Mouse (Mus musculus): Measurements from ENCODE around the gene Sprtn. TPM values are rescaled to one million over a fixed set of nuclear protein-coding genes. Genes with fewer than 3 reads are reported as not detected.

Gene Sprtn
- total and polyA plus RNA-seq, 3 experiments: 16.0 to 26.5 (median 23.0) TPM

GRCm38 (mm10) chr8:124932435-124932834, 34.7 kb downstream of the Sprtn start:
- in situ Hi-C loops (cut with MboI; ENCODE audit: low pct_ligation_motif_present, low pct_unique_long_range_greater_than_20kb, low sequenced_read_pairs) (no loop called here), dilution Hi-C loops (cut with MboI; ENCODE audit: extremely low pct_ligation_motif_present, extremely low pct_unique_long_range_greater_than_20kb, low sequenced_read_pairs) (no loop called here)
- Histone ChIP-seq H3K4me3 (replicated peaks in 1 of 3; ENCODE audit: low read depth in 2 of 3, low read length in 2 of 3, poor library complexity in 1 of 3) (no peak overlapping the region), H3K27ac (ENCODE audit: insufficient read depth, low read depth) (no peak overlapping the region), H3K4me1 (ENCODE audit: control insufficient read depth in 1 of 2, insufficient read depth in 2 of 2) (peaks cover 16 to 40% of the 10 kb centered on the region in 2 experiments), H3K79me2 (replicated peaks; ENCODE audit: control insufficient read depth, extremely low read depth, insufficient read depth, poor library complexity, severe bottlenecking) (peaks cover 4% of the 10 kb centered on the region; the same call in 1 of the 2 replicates), H3K9ac (ENCODE audit: insufficient read depth, low read depth) (no peak overlapping the region), H3K9me3 (replicated peaks; ENCODE audit: low read length) (peaks cover 2% of the 10 kb centered on the region), H3K4me2 (ENCODE audit: insufficient read depth, low read depth, poor library complexity, severe bottlenecking) (no peak overlapping the region), H3K36me3 (replicated peaks in 1 of 2; ENCODE audit: control insufficient read depth in 1 of 2, insufficient read depth in 1 of 2, low read length in 1 of 2) (peaks cover 0 to 38% of the 10 kb centered on the region in 2 experiments), H3K27me3 (replicated peaks) (no peaks in the 10 kb centered on the region)
- no peak for DNase-seq (ENCODE audit: extremely low read depth)
- TF ChIP-seq MXI1 (IDR thresholded peaks at IDR 0.05; ENCODE audit: low read depth, low read length): no peak
- TF ChIP-seq BHLHE40 (IDR thresholded peaks at IDR 0.05; ENCODE audit: low read depth, low read length): 0 out of 2 replicates have a peak, but pooled peaks have one; percentile 21

- dilution Hi-C loops (cut with MboI; ENCODE audit: extremely low pct_ligation_motif_present, extremely low pct_unique_long_range_greater_than_20kb, low sequenced_read_pairs) (no loop called here), in situ Hi-C loops (cut with MboI; ENCODE audit: low pct_ligation_motif_present, low pct_unique_long_range_greater_than_20kb, low sequenced_read_pairs) (no loop called here)
- Histone ChIP-seq H3K36me3 (replicated peaks in 1 of 2; ENCODE audit: control insufficient read depth in 1 of 2, insufficient read depth in 1 of 2, low read length in 1 of 2) (peaks cover 0 to 51% of the 10 kb centered on the region in 2 experiments), H3K9me3 (replicated peaks; ENCODE audit: low read length) (peaks cover 2% of the 10 kb centered on the region), H3K4me3 (replicated peaks in 1 of 3; ENCODE audit: low read depth in 2 of 3, low read length in 2 of 3, poor library complexity in 1 of 3) (no peak overlapping the region), H3K27me3 (replicated peaks) (no peaks in the 10 kb centered on the region), H3K9ac (ENCODE audit: insufficient read depth, low read depth) (no peak overlapping the region), H3K4me1 (ENCODE audit: control insufficient read depth in 1 of 2, insufficient read depth in 2 of 2) (peaks cover 2 to 16% of the 10 kb centered on the region in 2 experiments), H3K79me2 (replicated peaks; ENCODE audit: control insufficient read depth, extremely low read depth, insufficient read depth, poor library complexity, severe bottlenecking) (peaks cover 4% of the 10 kb centered on the region; the same call in 1 of the 2 replicates), H3K4me2 (ENCODE audit: insufficient read depth, low read depth, poor library complexity, severe bottlenecking) (no peak overlapping the region), H3K27ac (ENCODE audit: insufficient read depth, low read depth) (no peak overlapping the region)
- TF ChIP-seq SIN3A (IDR thresholded peaks at IDR 0.05; ENCODE audit: low read length) (no peak), JUND (conservative IDR thresholded peaks at IDR 0.05; ENCODE audit: low read depth, low read length) (no peak), RCOR1 (conservative IDR thresholded peaks at IDR 0.05; ENCODE audit: low read depth, low read length) (no peak), MEF2A (IDR thresholded peaks at IDR 0.05; ENCODE audit: borderline replicate concordance, low read depth, low read length) (no peak), EP300 (IDR thresholded peaks at IDR 0.05; ENCODE audit: low read length) (no peak), CHD2 (IDR thresholded peaks at IDR 0.05; ENCODE audit: low read length) (no peak), BHLHE40 (IDR thresholded peaks at IDR 0.05; ENCODE audit: low read depth, low read length) (no peak), MAX (IDR thresholded peaks at IDR 0.05; ENCODE audit: low read length) (no peak), POLR2AphosphoS2 (IDR thresholded peaks at IDR 0.05; ENCODE audit: low read depth, low read length) (no peak)
- no peak for DNase-seq (ENCODE audit: extremely low read depth)
Measured at GRCm38 (mm10) chr8:124935116-124935515, 37.4 kb downstream of the Sprtn start.

- no peak for TF ChIP-seq RCOR1 (conservative IDR thresholded peaks at IDR 0.05; ENCODE audit: low read depth, low read length)
- TF ChIP-seq MYC (IDR thresholded peaks at IDR 0.05; ENCODE audit: low read depth, low read length): no peak
- TF ChIP-seq MAFK (IDR thresholded peaks at IDR 0.05; ENCODE audit: insufficient replicate concordance, low read length): no peak
- no peak for TF ChIP-seq NELFE (IDR thresholded peaks at IDR 0.05; ENCODE audit: low read depth, low read length)
- no peak for TF ChIP-seq ZC3H11A (IDR thresholded peaks at IDR 0.05; ENCODE audit: low read depth, low read length)
- TF ChIP-seq TCF12 (IDR thresholded peaks at IDR 0.05; ENCODE audit: low read depth, low read length): no peak
- TF ChIP-seq MXI1 (IDR thresholded peaks at IDR 0.05; ENCODE audit: low read depth, low read length): no peak
- Histone ChIP-seq H3K27me3 (replicated peaks) (no peaks in the 10 kb centered on the region), H3K4me1 (ENCODE audit: control insufficient read depth in 1 of 2, insufficient read depth in 2 of 2) (peaks cover 0 to 10% of the 10 kb centered on the region in 2 experiments; a peak in 2 of 4 replicates), H3K9ac (ENCODE audit: insufficient read depth, low read depth) (no peak overlapping the region), H3K9me3 (replicated peaks; ENCODE audit: low read length) (no peaks in the 10 kb centered on the region), H3K4me2 (ENCODE audit: insufficient read depth, low read depth, poor library complexity, severe bottlenecking) (no peak overlapping the region), H3K36me3 (replicated peaks in 1 of 2; ENCODE audit: control insufficient read depth in 1 of 2, insufficient read depth in 1 of 2, low read length in 1 of 2) (peaks cover 0 to 60% of the 10 kb centered on the region in 2 experiments), H3K4me3 (replicated peaks in 1 of 3; ENCODE audit: low read depth in 2 of 3, low read length in 2 of 3, poor library complexity in 1 of 3) (no peak overlapping the region), H3K79me2 (replicated peaks; ENCODE audit: control insufficient read depth, extremely low read depth, insufficient read depth, poor library complexity, severe bottlenecking) (peaks cover 4% of the 10 kb centered on the region; the same call in 1 of the 2 replicates), H3K27ac (ENCODE audit: insufficient read depth, low read depth) (no peak overlapping the region)
- in situ Hi-C loops (cut with MboI; ENCODE audit: low pct_ligation_motif_present, low pct_unique_long_range_greater_than_20kb, low sequenced_read_pairs) (no loop called here), dilution Hi-C loops (cut with MboI; ENCODE audit: extremely low pct_ligation_motif_present, extremely low pct_unique_long_range_greater_than_20kb, low sequenced_read_pairs) (no loop called here)
- no peak for DNase-seq (ENCODE audit: extremely low read depth)
Measured at GRCm38 (mm10) chr8:124936699-124937098, 39.0 kb downstream of the Sprtn start.
